Mouse (Mus musculus) 3T3-L1 (cell line): Measurements from ENCODE around the gene Slc8a1.
A peak's percentile ranks its signal among the peaks of the same experiment; 100 is the strongest.

Experiments
- DNase-seq: peaks from one replicate; pipeline ENCODE4 v3.0.0-alpha.2; 2015; ENCODE audit warnings: low read depth, low spot score

Slc8a1 gene

DNA sequence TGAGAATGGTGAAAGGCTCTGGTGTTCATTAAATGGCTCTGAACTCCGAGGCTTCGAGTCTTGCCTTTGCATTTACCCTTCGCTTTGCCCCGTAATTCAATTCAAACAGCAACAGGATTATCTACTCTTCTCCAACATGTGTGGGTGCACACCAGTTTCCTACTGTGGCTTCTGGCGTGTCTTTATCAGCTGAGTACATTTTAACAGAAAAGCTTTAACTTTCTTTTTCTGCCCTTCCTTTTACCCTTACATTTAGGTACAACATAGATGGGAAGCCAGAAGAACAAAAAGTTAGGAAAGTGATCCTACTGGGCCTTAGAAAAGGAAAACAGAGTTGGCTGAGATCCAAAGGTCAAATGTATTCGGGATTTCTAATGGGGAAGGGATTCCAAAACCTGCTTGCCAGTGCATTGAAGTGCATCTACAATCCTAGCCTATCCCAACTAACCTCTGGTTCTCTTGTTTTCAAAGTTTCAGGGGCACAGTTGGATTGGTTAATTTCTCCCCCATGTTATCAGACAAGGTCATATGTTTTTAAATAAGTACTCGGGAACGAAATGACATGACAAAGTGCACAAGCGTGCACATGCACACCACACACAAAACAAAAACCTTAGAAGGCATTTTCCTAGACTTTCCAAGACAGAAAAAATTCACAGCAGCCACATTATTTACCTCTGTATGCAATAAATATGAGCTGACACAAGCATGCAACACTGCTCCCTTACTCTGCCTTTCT, 172.4 kb downstream of the Slc8a1 start:
- no peak for DNase-seq

GRCm38 (mm10) chr17:81554052-81554734, 184.0 kb downstream of the Slc8a1 start:
- peak; percentile 3 for DNase-seq

- DNase-seq, result no peak
These were observed 186.1 kb downstream of the Slc8a1 start for GRCm38 (mm10) chr17:81551856-81552635.

- DNase-seq, result no peak
These were observed 187.3 kb downstream of the Slc8a1 start for GRCm38 (mm10) chr17:81550864-81551263.

DNA sequence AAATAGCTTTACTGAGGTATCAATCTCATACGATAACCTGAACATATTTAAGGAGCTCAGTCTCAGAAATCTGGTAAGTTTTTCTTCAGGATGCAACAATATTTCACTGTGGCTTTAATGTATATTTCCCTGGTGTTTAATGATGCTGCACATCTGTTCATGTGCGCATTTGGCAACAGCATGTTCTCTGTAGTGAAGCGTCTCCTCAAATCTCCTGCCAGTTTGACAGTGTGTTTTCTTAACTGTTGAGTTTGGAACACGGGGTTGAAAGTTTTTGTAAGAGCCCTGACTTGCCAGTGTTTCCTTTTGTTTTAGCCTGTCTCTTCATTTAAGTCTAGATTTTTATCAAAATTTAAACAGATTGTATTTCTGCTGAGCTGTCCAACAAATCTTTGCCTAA, 190.2 kb downstream of the Slc8a1 start:
- DNase-seq, result no peak

GRCm38 (mm10) chr17:81546525-81546924, 191.7 kb downstream of the Slc8a1 start:
- no peak for DNase-seq

- no peak for DNase-seq
These were observed 192.2 kb downstream of the Slc8a1 start for GRCm38 (mm10) chr17:81546012-81546411.

DNA sequence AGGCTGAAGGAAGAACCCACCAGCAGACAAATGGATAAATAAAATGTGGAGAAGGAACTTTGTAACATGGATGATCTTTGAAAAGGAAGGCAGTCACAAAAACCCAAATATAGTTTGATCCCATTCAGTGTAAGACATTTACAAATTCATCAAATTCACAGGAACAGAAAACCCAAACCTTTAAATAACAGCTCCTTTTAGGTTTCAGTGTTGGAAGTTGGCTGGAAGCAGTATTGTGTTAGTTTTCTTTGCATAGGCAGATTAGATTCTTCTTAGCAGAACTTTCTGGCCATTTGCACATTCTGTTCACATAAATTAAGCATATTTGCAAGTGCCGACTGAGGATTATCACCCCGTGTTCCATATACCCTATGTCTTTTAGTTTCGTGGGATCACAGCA, 193.3 kb downstream of the Slc8a1 start:
- no peak for DNase-seq

DNA sequence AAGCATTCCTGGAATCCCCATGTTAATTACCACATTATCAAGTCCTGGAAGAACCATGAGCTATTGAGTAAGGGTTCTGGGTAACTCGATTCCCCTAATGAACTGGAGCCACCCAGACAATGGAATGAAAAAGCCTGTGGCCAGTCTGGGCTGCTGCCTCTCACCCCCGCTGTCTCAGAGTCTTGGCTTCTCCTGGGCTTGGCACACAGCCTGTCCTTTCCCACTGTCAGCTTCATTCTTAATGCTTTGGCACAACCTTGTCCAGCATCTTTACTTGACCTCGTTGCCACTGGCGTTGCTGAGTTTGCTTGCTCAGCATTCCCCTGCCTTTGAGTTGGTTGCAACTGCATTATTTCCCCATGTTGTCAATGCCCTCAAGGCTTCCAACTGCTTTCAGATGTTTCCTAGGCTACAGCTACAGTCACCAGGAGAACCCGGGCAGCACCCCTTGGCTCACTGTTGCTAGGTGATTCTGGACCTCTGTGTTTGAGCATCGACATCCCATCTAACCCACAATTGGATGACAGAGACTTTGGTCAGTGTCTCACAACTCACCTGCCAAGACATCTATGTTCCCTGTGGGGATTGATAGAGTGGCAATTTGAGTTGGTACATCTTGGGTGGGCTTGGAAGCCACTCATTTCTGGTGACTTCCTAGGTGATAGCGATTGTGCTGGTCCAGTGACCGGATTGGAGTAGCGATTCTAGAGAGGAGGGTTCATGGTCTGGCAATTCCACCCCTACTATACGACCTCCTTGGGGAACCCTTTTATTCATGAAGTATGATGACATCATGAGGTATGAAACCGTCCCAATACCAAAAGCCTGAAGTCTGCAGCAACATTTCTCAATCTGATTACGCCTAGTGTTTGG, 195.6 kb downstream of the Slc8a1 start:
- DNase-seq, result peak; percentile 49

DNA sequence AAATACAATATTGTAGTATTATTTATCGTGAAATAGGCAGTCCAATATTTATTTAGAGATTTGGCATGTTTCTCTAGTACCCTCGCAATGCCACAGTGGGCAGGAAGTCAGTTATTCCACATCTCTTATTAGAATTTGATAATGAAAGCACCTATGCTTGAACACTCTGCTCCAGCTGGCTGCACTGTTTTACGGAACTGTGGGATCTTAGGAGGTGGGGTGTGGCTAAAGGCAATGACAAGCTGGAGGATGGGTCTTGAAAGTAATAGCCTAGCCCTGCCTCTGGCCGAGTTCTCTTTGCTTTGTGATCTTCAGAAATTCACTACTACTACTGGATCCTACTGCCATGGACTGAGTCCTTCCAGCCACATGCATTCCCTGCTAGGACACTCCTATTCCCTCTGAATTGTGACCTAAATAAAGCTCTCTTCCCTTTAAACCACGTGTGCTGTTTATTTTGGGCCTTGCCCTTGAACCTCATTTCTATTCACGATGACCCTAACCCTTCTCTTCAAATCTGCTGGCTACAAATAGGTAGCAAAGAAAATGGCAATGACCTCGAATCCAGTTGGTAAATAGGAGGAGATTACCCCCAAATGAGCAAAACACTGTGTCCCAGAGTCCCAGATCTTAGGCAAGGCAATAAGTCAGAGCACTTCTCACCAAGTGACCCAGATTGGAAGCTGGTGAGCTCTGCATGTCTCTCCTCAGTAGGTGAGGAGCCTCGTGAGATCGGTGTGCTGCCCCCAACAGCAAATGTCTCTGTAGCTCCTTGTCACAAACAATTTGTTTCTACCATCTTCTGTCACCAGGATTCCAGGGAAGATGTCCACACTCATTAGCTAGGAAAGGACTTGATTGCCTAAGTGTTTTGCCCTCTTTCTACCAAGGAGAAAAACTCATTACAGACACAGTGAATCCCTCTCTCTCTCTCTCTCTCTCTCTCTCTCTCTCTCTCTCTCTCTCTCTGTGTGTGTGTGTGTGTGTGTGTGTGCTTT, 199.7 kb downstream of the Slc8a1 start:
- no peak for DNase-seq

DNA sequence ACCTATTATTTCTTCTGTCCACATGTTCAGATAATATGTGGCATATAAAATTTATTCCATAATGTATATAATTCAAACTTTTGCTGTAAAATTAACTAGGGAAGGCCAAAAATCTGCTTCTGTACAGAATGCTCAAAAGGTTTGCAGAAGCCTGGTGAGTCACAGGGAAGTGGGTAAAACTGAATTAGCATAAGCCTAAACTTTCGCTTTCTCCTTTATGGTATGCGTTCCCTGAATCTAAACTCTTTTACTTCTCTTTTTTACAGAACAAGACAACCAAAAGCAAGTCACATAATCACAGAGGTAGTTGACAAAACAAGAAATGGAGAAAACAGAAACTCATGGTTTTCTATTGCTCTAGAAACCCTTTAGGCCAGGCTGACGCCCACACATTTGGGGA, 202.1 kb downstream of the Slc8a1 start:
- DNase-seq, result peak; percentile 6

GRCm38 (mm10) chr17:81529849-81530248, 208.3 kb downstream of the Slc8a1 start:
- DNase-seq, result no peak

- no peak for DNase-seq
These were observed 209.2 kb downstream of the Slc8a1 start for GRCm38 (mm10) chr17:81528940-81529339.

GRCm38 (mm10) chr17:81526463-81526862, 211.7 kb downstream of the Slc8a1 start:
- no peak for DNase-seq

GRCm38 (mm10) chr17:81524826-81525225, 213.4 kb downstream of the Slc8a1 start:
- DNase-seq, result no peak

DNA sequence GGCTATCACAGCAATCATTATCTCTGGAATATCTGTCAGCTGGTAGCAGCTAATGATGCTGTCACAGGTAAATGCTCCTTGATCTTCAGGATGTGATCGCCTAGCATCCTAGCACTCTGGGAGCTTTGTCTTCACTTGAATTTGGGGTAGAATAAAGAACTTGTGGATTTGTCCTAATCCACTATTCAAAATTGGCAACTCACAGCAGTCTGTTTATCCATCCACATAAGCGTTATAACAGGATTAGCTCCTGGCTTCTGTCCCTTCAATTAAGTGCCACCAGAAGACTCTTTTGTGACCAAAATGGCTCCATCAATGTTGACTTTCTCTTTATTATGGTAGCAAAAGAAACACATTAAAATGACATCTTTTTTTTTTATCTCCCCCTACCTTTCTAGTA, 214.2 kb downstream of the Slc8a1 start:
- DNase-seq, result no peak

DNA sequence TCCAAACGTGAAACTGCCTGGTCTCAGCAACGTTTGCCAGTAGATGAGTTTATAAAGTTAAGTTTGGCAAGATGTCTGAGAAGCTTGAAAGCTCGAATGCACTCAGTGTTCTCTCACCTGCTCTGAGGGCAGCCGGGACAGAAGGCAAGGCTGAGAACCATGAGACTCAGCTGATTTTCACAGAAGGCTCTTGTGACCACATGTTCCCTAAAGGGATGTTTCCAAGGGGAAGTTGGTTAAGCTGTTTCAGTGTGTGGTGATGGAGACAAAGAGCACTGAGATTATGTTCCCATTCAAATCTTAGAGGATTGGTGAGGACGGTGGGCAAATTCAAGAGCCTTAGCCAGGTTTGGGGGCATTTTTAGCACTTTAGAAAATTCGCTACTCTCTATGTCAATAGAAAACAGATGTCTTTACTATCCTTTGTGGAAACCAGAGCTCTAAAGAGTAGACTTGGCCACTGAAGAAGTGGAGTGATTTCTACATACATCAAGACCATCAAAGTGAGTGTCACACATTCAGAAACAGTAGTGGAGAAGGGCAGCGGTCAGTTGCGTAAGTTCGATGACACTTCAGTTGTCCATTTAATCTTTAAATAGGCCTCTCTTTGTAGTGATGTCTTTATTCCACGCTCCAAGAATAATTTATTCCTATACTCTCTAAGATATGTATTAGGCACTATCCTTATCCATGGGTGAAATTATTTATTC, 219.7 kb downstream of the Slc8a1 start:
- no peak for DNase-seq

DNA sequence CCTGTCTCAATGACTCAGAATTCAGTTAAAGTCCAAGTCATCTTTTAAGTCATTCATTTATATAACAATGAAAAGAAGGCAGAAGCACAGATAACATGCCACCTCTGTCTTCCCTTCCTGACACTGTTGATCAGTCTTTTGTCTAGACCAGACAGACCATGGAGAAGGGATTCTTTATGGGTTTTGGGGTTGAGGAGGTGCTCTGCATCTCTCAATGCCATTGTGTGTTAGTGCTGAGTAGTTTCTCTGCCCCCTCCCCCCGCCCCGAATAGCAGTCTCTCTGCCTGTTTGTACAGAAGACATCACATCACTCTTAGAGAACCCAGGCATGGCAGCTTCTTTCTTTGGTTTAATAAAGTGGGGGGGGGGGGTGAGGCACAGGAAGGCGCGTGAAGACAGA, 222.0 kb downstream of the Slc8a1 start:
- DNase-seq, result no peak

GRCm38 (mm10) chr17:81514022-81514421, 224.2 kb downstream of the Slc8a1 start:
- no peak for DNase-seq
